Mouse (Mus musculus): Measurements from ENCODE around the gene Josd1.

Josd1 gene

GRCm38 (mm10) chr15:79687646-79688267 lies at the start of gene Josd1:
Gene Josd1, minus strand, starts transcription at chr15:79687919.
- peak; percentile 92 for DNase-seq

GRCm38 (mm10) chr15:79734311-79734710 lies 46.6 kb upstream of the Josd1 start:
- DNase-seq: no peak

GRCm38 (mm10) chr15:79733640-79734039 lies 45.9 kb upstream of the Josd1 start:
- no peak for DNase-seq

- DNase-seq: no peak
Observed at GRCm38 (mm10) chr15:79733192-79733591, 45.5 kb upstream of the Josd1 start.

DNA sequence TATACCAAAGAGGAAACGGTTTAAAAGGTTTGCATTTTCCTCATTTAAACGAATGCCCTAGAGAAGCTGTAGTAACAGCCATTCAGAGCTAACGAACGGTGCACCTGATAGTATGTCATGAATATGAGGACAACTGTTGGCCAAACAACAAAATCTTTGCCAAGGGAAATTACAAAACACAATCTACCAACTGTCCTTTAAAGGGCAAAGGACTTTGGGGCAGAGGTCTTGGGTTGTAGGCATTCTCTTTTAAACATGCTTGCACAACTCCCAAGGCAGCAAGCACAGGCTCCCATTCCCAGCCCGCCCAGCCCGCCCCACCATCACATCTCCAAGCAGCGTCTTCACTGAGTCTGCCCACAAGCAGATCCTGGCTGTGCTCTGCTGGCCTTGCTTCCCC lies 43.8 kb upstream of the Josd1 start:
- DNase-seq: no peak

DNA sequence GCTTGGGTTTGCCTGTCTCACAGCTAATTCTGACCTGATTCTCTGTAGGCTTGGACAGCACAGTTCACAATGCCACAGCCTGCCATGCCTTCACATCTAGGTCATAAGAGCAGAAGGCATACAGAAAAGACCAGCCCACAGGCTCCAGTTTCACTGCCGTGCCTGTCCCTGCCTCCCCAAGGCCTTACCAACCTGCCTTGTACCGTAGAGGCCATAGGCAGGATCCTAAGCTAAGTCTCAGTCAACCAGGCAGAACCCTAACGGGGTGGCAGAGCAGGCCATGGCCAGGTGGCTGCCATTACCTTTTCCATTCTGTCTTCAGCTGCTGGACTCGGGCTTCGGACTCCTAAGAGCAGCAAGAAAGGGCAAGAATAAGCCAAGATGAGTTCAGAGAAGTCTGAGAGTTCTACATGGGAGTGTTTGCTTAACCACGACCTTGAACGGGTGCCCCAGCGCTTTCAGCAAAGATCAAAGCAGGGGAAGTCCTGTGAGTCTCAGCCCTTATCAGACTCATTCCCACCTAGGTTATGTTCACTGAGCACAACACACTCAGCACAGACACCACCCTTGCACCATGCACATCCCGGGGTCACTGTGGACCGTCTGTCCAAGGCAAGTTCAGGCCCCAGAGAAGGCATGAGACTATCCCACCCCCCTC lies 41.1 kb upstream of the Josd1 start:
- DNase-seq: no peak

GRCm38 (mm10) chr15:79728311-79728710 lies 40.6 kb upstream of the Josd1 start:
- no peak for DNase-seq

DNA sequence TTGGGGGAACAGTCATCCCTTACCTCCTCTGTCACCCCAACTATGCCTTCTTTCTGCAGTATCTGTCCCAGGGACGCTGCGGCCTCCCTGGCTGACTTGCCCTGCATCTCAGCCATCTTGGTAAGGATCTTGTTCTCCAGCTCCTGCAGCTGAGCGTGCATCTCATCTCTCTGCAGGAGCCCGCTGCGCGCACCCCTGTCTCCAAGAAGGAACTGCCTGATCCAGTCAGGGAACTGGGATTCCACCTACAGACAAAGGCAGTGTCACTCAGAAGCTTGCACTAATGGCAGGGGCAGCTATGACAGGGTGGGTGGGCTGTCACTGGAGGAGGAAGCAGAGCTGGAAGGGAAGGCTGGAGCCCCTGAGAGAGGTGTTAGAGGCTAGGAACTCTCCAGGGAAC lies 40.1 kb upstream of the Josd1 start:
- no peak for DNase-seq

DNA sequence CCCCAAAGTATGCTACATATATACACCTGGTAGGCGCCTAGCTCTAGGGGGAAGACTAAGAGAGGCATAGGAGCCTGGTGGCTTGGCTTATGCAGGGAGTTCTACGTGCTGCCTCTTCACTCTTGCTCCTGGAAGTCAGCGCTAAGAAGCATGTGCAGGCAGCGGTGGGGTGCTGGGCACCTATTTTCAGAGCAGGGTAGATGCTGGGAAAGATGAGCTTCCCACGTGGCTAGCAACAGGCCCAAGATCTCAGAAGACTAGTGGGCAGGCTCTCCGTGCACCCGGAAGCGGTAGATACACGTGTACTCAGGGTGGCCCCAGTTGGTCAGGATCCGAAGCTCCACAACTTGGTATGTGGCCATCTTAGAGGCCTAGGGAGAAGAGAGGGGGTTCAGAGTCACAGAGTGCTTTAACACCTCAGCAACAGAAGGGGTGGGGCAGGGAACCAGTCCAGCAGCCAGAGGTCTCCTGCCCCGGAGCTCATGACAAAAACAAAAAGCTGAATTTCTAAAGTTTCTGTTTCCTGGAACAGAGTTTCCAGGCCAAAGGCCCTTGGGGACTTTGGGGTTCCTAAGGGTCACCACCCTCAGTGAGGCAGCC lies 37.6 kb upstream of the Josd1 start:
- DNase-seq: no peak

GRCm38 (mm10) chr15:79723439-79723838 lies 35.7 kb upstream of the Josd1 start:
- DNase-seq: peak; percentile 54

GRCm38 (mm10) chr15:79720796-79721195 lies 33.1 kb upstream of the Josd1 start:
- DNase-seq: peak; percentile 59

DNA sequence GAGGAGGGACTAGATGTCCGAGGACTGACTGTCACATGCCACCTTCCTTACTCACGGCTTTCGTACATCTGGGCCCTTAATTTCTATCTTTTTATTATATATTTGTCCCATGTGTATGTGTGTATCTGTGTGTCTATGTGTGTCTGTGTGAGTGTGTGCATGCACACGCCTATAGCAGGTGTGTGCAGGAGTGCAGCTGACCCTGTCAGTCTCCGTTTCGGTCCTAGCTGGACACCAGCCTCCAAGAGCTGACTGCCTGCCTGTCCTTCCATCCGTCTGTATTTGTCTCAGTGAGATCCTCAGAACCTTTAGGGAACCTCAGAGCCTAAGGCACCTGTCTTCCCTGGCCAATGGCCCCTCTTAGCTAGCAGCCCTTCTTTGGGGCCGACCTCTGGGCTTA lies 32.5 kb upstream of the Josd1 start:
- no peak for DNase-seq

DNA sequence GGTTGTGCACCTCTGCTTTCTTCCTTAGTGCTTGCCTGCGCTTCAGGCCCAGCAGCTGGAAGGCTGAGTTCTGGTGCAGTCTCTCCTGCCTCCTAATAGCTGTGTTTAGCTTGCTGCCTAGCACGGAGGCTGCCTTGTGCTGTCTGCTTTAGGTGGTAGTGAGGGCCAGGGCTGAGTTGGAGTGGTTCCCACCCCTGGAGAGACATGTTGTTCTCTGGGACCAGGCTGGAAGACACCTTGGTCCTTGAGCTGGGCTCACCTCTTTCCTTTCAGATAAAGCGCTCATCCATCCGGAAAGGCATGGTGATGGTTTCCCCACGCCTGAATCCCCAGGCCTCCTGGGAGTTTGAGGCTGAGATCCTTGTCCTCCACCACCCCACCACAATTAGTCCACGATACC lies 29.0 kb upstream of the Josd1 start:
- no peak for DNase-seq

GRCm38 (mm10) chr15:79715646-79716045 lies 27.9 kb upstream of the Josd1 start:
- DNase-seq: no peak

DNA sequence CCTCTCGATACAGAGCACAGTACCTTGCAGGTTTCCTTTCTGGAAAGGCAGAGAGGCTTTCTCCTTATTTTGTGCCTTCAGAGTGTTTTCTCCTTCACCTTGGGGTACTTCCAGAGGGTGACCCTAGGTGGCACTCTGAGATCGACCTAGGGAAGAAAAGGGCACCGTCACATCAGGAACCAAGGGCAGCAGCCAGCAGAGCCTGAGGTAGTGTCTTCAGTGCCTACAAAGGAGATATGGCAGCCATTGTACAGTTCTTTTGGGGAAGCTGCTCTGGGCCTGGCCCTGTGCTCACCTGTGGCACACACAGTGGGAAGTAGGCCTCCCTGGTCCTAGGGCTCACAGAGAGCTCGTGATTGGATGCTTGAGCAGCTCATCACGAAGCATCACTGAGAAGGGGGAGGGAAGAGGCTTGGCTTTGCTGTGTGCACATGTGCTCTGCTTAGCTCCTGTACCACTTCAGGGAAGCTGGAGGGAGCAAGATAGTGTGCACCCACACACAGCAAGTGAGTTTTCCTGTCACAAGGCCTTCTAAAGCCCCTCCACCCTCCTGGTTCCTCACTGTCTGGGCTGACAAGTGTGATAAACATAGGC lies 20.6 kb upstream of the Josd1 start:
- no peak for DNase-seq

- peak; percentile 52 for DNase-seq
Observed at GRCm38 (mm10) chr15:79706603-79707214, 19.0 kb upstream of the Josd1 start.

GRCm38 (mm10) chr15:79697558-79698187 lies 10.0 kb upstream of the Josd1 start:
- no peak for DNase-seq

- DNase-seq: peak; percentile 31
Observed at GRCm38 (mm10) chr15:79697011-79697410, 9.3 kb upstream of the Josd1 start.

GRCm38 (mm10) chr15:79696508-79696907 lies 8.8 kb upstream of the Josd1 start:
- DNase-seq: no peak

GRCm38 (mm10) chr15:79695516-79695915 lies 7.8 kb upstream of the Josd1 start:
- DNase-seq: no peak

GRCm38 (mm10) chr15:79694512-79694911 lies 6.8 kb upstream of the Josd1 start:
- DNase-seq: no peak

DNA sequence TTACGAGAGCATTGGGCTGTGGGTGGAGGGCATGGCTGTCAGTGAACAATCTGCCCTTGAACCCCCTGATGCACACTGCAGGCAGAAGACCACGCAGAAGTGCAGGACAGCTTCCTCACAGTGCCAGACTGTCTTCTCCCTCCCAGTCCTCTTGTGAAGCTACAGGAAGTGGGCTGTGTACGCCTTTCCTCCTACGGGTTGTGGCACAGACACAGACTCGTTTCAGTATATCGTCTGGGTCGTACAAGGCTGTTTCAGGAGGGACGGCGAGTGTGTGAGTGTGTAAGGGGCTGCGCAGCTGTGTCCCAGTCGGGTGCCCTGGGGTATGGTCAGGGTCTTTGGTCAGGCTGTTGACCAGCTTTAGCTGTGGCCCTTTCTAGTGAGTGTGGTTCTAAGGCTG lies 6.0 kb upstream of the Josd1 start:
- peak; percentile 44 for DNase-seq

GRCm38 (mm10) chr15:79692334-79692733 lies 4.6 kb upstream of the Josd1 start:
- no peak for DNase-seq

Data from layer of hippocampus, adult 9-11 months (tissue).